Mouse (Mus musculus): ENCODE results near the gene Apold1.

Gene Apold1

DNA sequence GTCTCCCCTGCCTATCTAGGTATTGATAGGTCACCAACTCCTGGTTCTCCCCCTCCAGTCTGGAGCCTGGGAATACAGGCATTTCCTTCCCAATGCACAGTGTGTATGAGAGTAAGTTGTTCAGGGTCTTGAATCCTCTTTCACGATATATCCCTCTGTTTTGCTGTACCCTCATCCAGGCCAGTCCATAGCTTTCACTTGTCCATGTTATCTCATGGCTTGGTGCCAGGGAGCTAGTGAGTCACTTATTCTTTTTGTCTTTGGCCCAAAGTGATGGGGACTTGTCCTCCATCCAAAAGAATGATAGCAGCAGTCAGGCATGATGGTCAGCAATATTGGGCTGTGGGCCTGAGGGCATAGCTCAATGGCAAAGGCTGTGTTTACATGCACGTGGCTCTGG, 45.2 kb downstream of the Apold1 start:
- DNase-seq (ENCODE audit: low read depth, low spot score): no peak

DNA sequence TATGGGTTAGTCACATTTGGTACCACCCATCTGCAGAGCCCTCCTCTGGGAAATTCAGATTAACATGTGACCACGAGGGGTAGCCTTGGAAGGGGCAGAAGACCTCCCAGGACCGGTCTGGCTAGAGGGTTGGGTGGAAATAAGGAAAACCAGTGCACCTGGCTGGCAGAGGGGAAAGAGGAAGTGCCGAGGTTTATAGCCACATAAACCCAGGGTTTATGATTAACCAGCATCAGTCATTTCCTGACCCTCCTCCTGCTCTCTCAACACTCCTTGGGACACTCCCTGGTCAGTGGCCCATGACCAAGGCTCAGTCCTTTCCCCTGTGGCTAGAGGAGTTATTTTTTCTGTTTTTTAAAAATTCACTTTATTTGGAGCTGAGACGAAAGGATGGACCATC, 47.7 kb downstream of the Apold1 start:
- no peak for DNase-seq (ENCODE audit: low read depth, low spot score)
